Mouse (Mus musculus) stomach, postnatal 0 days (tissue): ENCODE measurements around the gene Insm2. TPM values are rescaled to one million over a fixed set of nuclear protein-coding genes. Genes with fewer than 3 reads are reported as not detected.
A peak's percentile ranks its signal among the peaks of the same experiment; 100 is the strongest.

Experiments
- ATAC-seq: fragments of 200-750 bp; cut with Nextera tagmentation; 2 replicates; pipeline ENCODE4 v1.8.0; 2017; ENCODE audit not compliant: low FRiP score, low TSS enrichment
- DNase-seq: peaks from one replicate; pipeline ENCODE4 v3.0.0-alpha.2; 2016; ENCODE audit warnings: low spot score
- H3K27ac ChIP-seq: fragments of 300-500 bp; sonication (generic); replicated peaks from 2 replicates; pipeline ENCODE4 v1.5.1; 2014; ENCODE audit warnings: mild to moderate bottlenecking, control low read depth
- H3K27me3 ChIP-seq: fragments of 300-500 bp; sonication (generic); 2 replicates; pipeline ENCODE4 v1.6.1; 2014; ENCODE audit warnings: low read length; ENCODE audit not compliant: control insufficient read depth, insufficient read depth
- H3K36me3 ChIP-seq: fragments of 300-500 bp; sonication (generic); 2 replicates; pipeline ENCODE4 v1.6.1; 2014; ENCODE audit warnings: low read length, mixed read lengths; ENCODE audit not compliant: control insufficient read depth, insufficient read depth
- H3K4me1 ChIP-seq: fragments of 300-500 bp; sonication (generic); replicated peaks from 2 replicates; pipeline ENCODE4 v1.6.1; 2014; ENCODE audit warnings: antibody characterized with exemption; ENCODE audit not compliant: control insufficient read depth, insufficient read depth
- H3K4me2 ChIP-seq: fragments of 300-500 bp; sonication (generic); replicated peaks from 2 replicates; pipeline ENCODE4 v1.6.1; 2014; ENCODE audit warnings: low read depth, mild to moderate bottlenecking, control low read depth, moderate library complexity
- H3K4me3 ChIP-seq: fragments of 300-500 bp; sonication (generic); 2 replicates; pipeline ENCODE4 v1.5.1; 2014; ENCODE audit warnings: low read depth, low read length, control low read depth
- H3K9ac ChIP-seq: fragments of 300-500 bp; sonication (generic); 2 replicates; pipeline ENCODE4 v1.6.1; 2014; ENCODE audit warnings: mild to moderate bottlenecking, low read length, control low read depth, mixed read lengths
- H3K9me3 ChIP-seq: fragments of 300-500 bp; sonication (generic); 2 replicates; pipeline ENCODE4 v1.6.1; 2016; ENCODE audit warnings: low read length; ENCODE audit not compliant: control insufficient read depth
- CTCF ChIP-seq: IDR thresholded peaks from 2 replicates; pipeline ENCODE4 v1.5.1; 2016; ENCODE audit warnings: antibody characterized with exemption, low read depth, mild to moderate bottlenecking, moderate library complexity
- EP300 ChIP-seq: optimal IDR thresholded peaks from 2 replicates; pipeline ENCODE3; 2016; ENCODE audit warnings: antibody characterized with exemption
- WGBS: fragments of 180-500 bp; shearing (Covaris S2); extraction: QIAGEN DNeasy Blood & Tissue Kit; methylation state at CpG from one replicate; pipeline ENCODE4 v1.1.7; 2014; 5-methylcytosine and 5-hydroxymethylcytosine counted together
- polyA plus RNA-seq: library from polyadenylated mRNA; unstranded; fragments of >200 nt; fragmentation: Nextera tagmentation; extraction: Ambion mirVana; gene quantifications from 2 replicates; pipeline ENCODE4 v1.2.1, GENCODE M21; 2015

The Insm2 gene
- polyA plus RNA-seq, 1 experiment from 2014 or later = 0.04 TPM

GRCm38 (mm10) chr12:55598537-55598886 lies 715 bp upstream of the Insm2 start:
- WGBS = 12% methylated on average over 7 of the region's 7 CpGs
- no peaks in the 10 kb centered on the region for H3K36me3 ChIP-seq
- no peaks in the 10 kb centered on the region for H3K9me3 ChIP-seq
- peaks cover 19% of the 10 kb centered on the region; the same call in 1 of the 2 replicates for H3K27me3 ChIP-seq
- no peak overlapping the region for H3K27ac ChIP-seq
- DNase-seq (no peak), ATAC-seq (no peak)
- H3K4me3 ChIP-seq = peak overlapping the region; percentile 36; the same call in 1 of the 2 replicates
- H3K4me1 ChIP-seq = peaks cover 5% of the 10 kb centered on the region; the same call in 1 of the 2 replicates
- peak overlapping the region; percentile 61; the same call in 1 of the 2 replicates for H3K4me2 ChIP-seq
- TF ChIP-seq CTCF (no peak), EP300 (no peak)
- H3K9ac ChIP-seq = no peak overlapping the region

- Histone ChIP-seq H3K36me3 (no peaks in the 10 kb centered on the region), H3K9me3 (no peaks in the 10 kb centered on the region), H3K4me2 (peak overlapping the region; percentile 61), H3K9ac (no peak overlapping the region), H3K4me1 (peaks cover 5% of the 10 kb centered on the region; the same call in 1 of the 2 replicates), H3K27me3 (peaks cover 19% of the 10 kb centered on the region; the same call in 1 of the 2 replicates), H3K27ac (no peak overlapping the region), H3K4me3 (peak overlapping the region; percentile 36)
- DNase-seq (peak; percentile 80), ATAC-seq (peak; percentile 91)
- WGBS = 1% methylated on average over 95 of the region's 109 CpGs
- TF ChIP-seq CTCF (no peak), EP300 (no peak)
Observed at GRCm38 (mm10) chr12:55599639-55600502, 644 bp downstream of the Insm2 start.

GRCm38 (mm10) chr12:55600503-55600994 lies 1.3 kb downstream of the Insm2 start:
- Histone ChIP-seq H3K9me3 (no peaks in the 10 kb centered on the region), H3K27me3 (peaks cover 19% of the 10 kb centered on the region; the same call in 1 of the 2 replicates), H3K36me3 (no peaks in the 10 kb centered on the region), H3K4me2 (0 out of 2 replicates have a peak overlapping the region, but pooled peaks have one; percentile 61), H3K4me1 (peaks cover 5% of the 10 kb centered on the region; the same call in 1 of the 2 replicates), H3K9ac (no peak overlapping the region), H3K4me3 (peak overlapping the region; percentile 13; the same call in 1 of the 2 replicates), H3K27ac (no peak overlapping the region)
- DNase-seq (no peak), ATAC-seq (peak; percentile 66)
- no peak for TF ChIP-seq EP300
- TF ChIP-seq CTCF = no peak
- WGBS = 4% methylated on average over 42 of the region's 42 CpGs

- no peak overlapping the region for H3K4me3 ChIP-seq
- no peak overlapping the region for H3K4me2 ChIP-seq
- no peaks in the 10 kb centered on the region for H3K36me3 ChIP-seq
- peaks cover under 1% of the 10 kb centered on the region; the same call in 1 of the 2 replicates for H3K4me1 ChIP-seq
- no peak for DNase-seq
- no peak overlapping the region for H3K27ac ChIP-seq
- no peak for ATAC-seq
- no peak overlapping the region for H3K9ac ChIP-seq
- WGBS = 79% methylated on average over 3 of the region's 3 CpGs
- H3K9me3 ChIP-seq = no peaks in the 10 kb centered on the region
- H3K27me3 ChIP-seq = peaks cover 8% of the 10 kb centered on the region; the same call in 1 of the 2 replicates
- TF ChIP-seq CTCF (no peak), EP300 (no peak)
Observed at GRCm38 (mm10) chr12:55604411-55604810, 5.2 kb downstream of the Insm2 start.

- ATAC-seq = no peak
- 37% methylated on average over 4 of the region's 4 CpGs for WGBS
Observed at GRCm38 (mm10) chr12:55607902-55608301, 8.7 kb downstream of the Insm2 start.

More at GRCm38 (mm10) chr12:55607902-55608301, 8.7 kb downstream of the Insm2 start:
- TF ChIP-seq EP300 (no peak), CTCF (no peak)
- Histone ChIP-seq H3K4me1 (no peaks in the 10 kb centered on the region), H3K27ac (no peak overlapping the region), H3K9ac (no peak overlapping the region), H3K36me3 (no peaks in the 10 kb centered on the region), H3K4me2 (no peak overlapping the region), H3K9me3 (no peaks in the 10 kb centered on the region), H3K4me3 (no peak overlapping the region), H3K27me3 (no peaks in the 10 kb centered on the region)
- DNase-seq = no peak
